Mouse (Mus musculus) embryonic fibroblast, embryonic 13.5 days (primary cell): ENCODE data around the gene Kcnd3.

Experiments used
- CTCF ChIP-seq: IDR thresholded peaks from 2 replicates; pipeline ENCODE4 v1.5.1; 2011; ENCODE audit warnings: mild to moderate bottlenecking, control low read depth, low read length, moderate library complexity, borderline replicate concordance; ENCODE audit not compliant: insufficient read depth
- POLR2A ChIP-seq: IDR thresholded peaks from 2 replicates; pipeline ENCODE4 v1.6.1; 2011; ENCODE audit warnings: low read depth, mild to moderate bottlenecking, control low read depth, low read length, moderate library complexity

DNA sequence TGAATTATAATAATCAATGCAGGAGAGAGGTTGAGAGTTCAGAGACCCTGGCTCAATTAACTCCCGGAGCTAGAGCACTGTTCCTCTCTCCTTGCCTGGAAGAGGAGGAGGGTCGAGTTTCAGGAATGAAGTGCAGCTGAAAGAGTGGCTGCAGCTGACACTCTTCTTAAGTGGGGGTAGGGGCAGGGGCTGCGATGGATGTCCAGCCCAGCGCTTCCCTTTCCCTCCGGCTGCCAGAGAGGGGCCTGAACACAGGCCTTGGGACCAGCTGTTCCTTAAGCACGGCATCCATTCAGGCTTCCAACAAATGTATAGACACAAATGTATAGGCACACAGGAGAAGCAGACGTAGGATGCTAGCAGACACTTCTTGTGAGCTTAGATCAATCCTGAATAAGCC lies 255.5 kb downstream of the Kcnd3 start:
- TF ChIP-seq CTCF = no peak
- no peak for TF ChIP-seq POLR2A
